Mouse (Mus musculus) ES-E14 (cell line): ENCODE measurements around the gene Agk.

Experiments used
- CHD2 ChIP-seq: IDR thresholded peaks from 2 replicates; pipeline ENCODE4 v1.6.1; 2014; ENCODE audit warnings: mild to moderate bottlenecking, low read depth, low read length, inconsistent platforms
- HCFC1 ChIP-seq: IDR thresholded peaks from 2 replicates; pipeline ENCODE4 v1.6.1; 2012; ENCODE audit warnings: low read length, inconsistent platforms, borderline replicate concordance; ENCODE audit not compliant: insufficient read depth
- MAFK ChIP-seq: IDR thresholded peaks from 2 replicates; pipeline ENCODE4 v1.6.1; 2014; ENCODE audit warnings: mild to moderate bottlenecking, low read depth, low read length, inconsistent platforms; ENCODE audit not compliant: insufficient read depth
- ZC3H11A ChIP-seq: IDR thresholded peaks from 2 replicates; pipeline ENCODE4 v1.6.1; 2012; ENCODE audit warnings: low read depth, mild to moderate bottlenecking, inconsistent platforms, low read length, borderline replicate concordance
- ZNF384 ChIP-seq: IDR thresholded peaks from 2 replicates; pipeline ENCODE4 v1.6.1; 2012; ENCODE audit warnings: low read depth, low read length, inconsistent platforms

GRCm38 (mm10) chr6:40336735-40337731 is 12.1 kb downstream of the Agk start:
- TF ChIP-seq CHD2 (no peak), MAFK (no peak), ZC3H11A (no peak), ZNF384 (no peak), HCFC1 (no peak)
